Mouse (Mus musculus): Measurements from ENCODE around the gene C77080. TPM values are rescaled to one million over a fixed set of nuclear protein-coding genes. Genes with fewer than 3 reads are reported as not detected.

The C77080 gene
- polyA plus RNA-seq, 1 experiment from 2014 or later: 7.0 TPM

DNA sequence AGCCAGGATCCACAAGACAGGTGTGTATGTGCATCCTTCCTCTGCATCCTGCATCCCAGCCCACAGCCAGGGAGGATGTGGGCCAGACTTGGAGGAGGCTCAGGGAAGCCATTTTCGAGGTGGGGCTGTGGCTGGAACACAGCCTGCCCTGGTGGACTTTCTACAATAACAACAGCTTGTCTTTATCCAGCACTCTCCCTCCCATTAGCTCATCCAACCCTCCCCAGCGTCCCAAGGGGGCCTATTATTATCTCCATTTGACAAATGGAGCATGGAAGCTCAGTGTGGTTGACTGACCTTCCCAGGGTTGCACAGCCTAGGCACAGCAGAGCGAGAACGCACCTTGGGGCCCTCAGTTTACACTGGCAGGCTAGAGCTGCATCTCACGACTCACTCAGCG is 526 bp downstream of the C77080 start:
- Histone ChIP-seq H3K36me3 (ENCODE audit: control insufficient read depth, insufficient read depth, low read length) (no peaks in the 10 kb centered on the region), H3K27me3 (ENCODE audit: control insufficient read depth, insufficient read depth, low read length) (no peaks in the 10 kb centered on the region), H3K4me3 (replicated peaks; ENCODE audit: low read depth, low read length) (no peak overlapping the region), H3K4me1 (ENCODE audit: control insufficient read depth, insufficient read depth, low read length) (peaks cover 16% of the 10 kb centered on the region), H3K27ac (replicated peaks; ENCODE audit: low read depth, low read length) (no peak overlapping the region), H3K9ac (replicated peaks; ENCODE audit: low read length) (no peak overlapping the region), H3K4me2 (ENCODE audit: low read length) (no peak overlapping the region), H3K9me3 (ENCODE audit: control insufficient read depth, low read length) (no peaks in the 10 kb centered on the region)
- WGBS: 10% methylated on average over 6 of the region's 6 CpGs
- ATAC-seq (ENCODE audit: low FRiP score, low TSS enrichment) (no peak), DNase-seq (no peak)

DNA sequence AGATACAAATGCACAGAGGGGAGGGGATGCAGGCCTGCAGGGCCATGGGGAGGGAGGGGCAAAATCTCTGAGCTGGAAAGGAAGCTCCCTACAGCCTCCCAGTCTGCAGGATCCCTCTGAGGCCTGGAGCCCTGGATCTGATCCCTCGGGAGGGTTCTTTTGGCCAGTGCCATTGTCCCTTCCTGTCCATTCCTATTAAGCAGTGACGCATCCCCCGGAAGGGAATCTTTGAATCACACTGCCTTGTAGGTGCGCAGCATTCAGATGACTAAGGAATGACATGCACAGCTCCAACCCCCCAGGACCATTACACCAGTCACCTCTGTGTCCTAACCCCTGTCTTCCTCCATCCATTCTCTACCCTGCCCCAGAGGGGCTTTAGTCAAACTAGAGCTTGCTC is 2.1 kb downstream of the C77080 start:
- Histone ChIP-seq H3K4me3 (replicated peaks; ENCODE audit: low read depth, low read length) (no peak overlapping the region), H3K27me3 (ENCODE audit: control insufficient read depth, insufficient read depth, low read length) (no peaks in the 10 kb centered on the region), H3K4me2 (ENCODE audit: low read length) (no peak overlapping the region), H3K9me3 (ENCODE audit: control insufficient read depth, low read length) (no peaks in the 10 kb centered on the region), H3K9ac (replicated peaks; ENCODE audit: low read length) (no peak overlapping the region), H3K36me3 (ENCODE audit: control insufficient read depth, insufficient read depth, low read length) (no peaks in the 10 kb centered on the region), H3K4me1 (ENCODE audit: control insufficient read depth, insufficient read depth, low read length) (peaks cover 16% of the 10 kb centered on the region), H3K27ac (replicated peaks; ENCODE audit: low read depth, low read length) (no peak overlapping the region)
- WGBS: 19% methylated on average over 4 of the region's 4 CpGs
- ATAC-seq (ENCODE audit: low FRiP score, low TSS enrichment): no peak
- no peak for DNase-seq

DNA sequence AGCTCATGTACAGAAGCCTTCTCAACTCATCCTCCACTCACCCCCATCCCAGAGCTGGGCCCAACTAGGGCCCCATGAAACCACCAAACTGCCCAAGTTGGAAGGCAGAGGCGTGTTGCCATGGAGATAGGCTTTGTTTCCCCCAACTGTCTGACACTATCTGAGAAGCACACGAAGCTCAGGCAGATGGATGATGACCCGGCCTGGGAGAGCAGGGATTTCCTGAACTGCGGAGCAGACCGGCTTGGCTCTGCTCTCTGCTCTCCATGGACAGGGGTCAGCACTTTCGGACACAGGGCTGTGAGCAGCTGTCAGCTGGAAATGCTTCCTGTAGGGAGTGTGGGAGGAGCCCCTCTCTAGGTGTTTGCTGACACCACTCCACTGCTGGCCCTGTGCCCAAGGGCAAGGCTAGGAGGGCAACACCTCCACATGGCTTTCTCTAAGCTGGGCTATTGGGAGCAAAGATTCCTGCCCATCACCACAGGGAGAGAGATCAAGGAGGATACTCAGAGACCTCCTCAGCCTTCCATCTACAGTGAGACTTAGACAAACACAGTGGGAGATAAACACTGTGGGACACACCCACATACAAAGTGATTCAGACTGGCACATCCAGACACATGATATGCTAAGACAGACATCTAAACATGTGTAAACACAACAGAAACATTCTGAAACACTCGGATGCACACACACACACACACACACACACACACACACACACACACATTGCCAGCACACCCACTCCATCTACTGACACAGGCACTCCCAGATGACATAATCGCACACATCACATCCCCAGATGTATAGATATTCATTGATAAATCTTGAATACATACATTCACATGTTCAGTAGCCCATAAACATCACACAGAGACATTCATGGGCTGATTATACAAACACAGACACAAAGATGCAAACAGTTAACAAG is 4.5 kb downstream of the C77080 start:
- 24% methylated on average over 8 of the region's 8 CpGs for WGBS
- no peak overlapping the region for H3K4me2 ChIP-seq (ENCODE audit: low read length)
- no peak overlapping the region; the same call in 1 of the 2 replicates for H3K9ac ChIP-seq (replicated peaks; ENCODE audit: low read length)
- no peaks in the 10 kb centered on the region for H3K36me3 ChIP-seq (ENCODE audit: control insufficient read depth, insufficient read depth, low read length)
- ATAC-seq (ENCODE audit: low FRiP score, low TSS enrichment): no peak
- peaks cover 1% of the 10 kb centered on the region; the same call in 1 of the 2 replicates for H3K27me3 ChIP-seq (ENCODE audit: control insufficient read depth, insufficient read depth, low read length)
- DNase-seq: no peak
- H3K27ac ChIP-seq (replicated peaks; ENCODE audit: low read depth, low read length): no peak overlapping the region
- peaks cover 18% of the 10 kb centered on the region for H3K4me1 ChIP-seq (ENCODE audit: control insufficient read depth, insufficient read depth, low read length)
- H3K9me3 ChIP-seq (ENCODE audit: control insufficient read depth, low read length): no peaks in the 10 kb centered on the region
- H3K4me3 ChIP-seq (replicated peaks; ENCODE audit: low read depth, low read length): no peak overlapping the region

DNA sequence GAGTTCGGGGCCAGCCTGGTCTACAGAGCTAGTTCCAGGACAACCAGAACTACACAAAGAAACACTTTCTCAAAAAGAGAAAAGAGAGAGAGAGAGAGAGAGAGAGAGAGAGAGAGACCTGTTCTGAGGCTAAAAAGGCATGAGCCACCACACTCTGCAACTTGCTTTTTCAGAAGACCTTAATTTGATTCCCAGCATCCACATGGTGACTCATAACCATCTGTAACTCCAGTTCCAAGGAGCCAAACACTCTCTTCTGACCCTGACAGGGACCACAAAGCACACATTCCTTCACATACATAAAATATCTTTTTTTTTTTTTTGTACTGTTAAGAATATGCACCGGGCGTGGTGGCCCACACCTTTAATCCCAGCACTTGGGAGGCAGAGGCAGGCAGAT is 6.6 kb downstream of the C77080 start:
- H3K27me3 ChIP-seq (ENCODE audit: control insufficient read depth, insufficient read depth, low read length): peaks cover 19% of the 10 kb centered on the region
- no peak for ATAC-seq (ENCODE audit: low FRiP score, low TSS enrichment)

DNA sequence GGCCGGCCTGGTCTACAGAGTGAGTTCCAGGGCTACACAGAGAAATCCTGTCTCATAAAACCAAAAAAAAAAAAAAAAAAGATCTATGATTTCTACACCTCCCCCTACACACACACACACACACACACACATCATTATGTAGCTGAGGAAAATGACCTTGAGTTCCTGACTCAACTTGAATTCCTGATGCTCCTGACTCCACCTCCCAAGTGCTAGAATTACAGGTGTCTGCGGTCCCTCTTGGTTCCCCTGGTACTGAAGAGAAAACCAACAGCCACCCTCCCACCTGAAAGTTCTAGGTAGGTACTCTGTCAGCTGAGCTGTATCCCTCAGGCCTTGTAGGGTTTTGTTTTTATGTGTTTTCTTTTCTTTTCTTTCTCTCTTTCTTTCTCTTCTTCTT is 8.7 kb downstream of the C77080 start:
- 87% methylated on average over 2 of the region's 2 CpGs for WGBS
- H3K9me3 ChIP-seq (ENCODE audit: control insufficient read depth, low read length): no peaks in the 10 kb centered on the region
- H3K27me3 ChIP-seq (ENCODE audit: control insufficient read depth, insufficient read depth, low read length): peaks cover 35% of the 10 kb centered on the region
- DNase-seq (no peak), ATAC-seq (ENCODE audit: low FRiP score, low TSS enrichment) (no peak)
- H3K9ac ChIP-seq (replicated peaks; ENCODE audit: low read length): no peak overlapping the region
- H3K4me3 ChIP-seq (replicated peaks; ENCODE audit: low read depth, low read length): no peak overlapping the region
- H3K4me1 ChIP-seq (ENCODE audit: control insufficient read depth, insufficient read depth, low read length): peaks cover 16% of the 10 kb centered on the region
- no peaks in the 10 kb centered on the region for H3K36me3 ChIP-seq (ENCODE audit: control insufficient read depth, insufficient read depth, low read length)
- H3K27ac ChIP-seq (replicated peaks; ENCODE audit: low read depth, low read length): no peak overlapping the region
- H3K4me2 ChIP-seq (ENCODE audit: low read length): no peak overlapping the region

More for the DNA sequence above, 6.6 kb downstream of the C77080 start:
- no peak overlapping the region for H3K9ac ChIP-seq (replicated peaks; ENCODE audit: low read length)
- no peak overlapping the region for H3K4me3 ChIP-seq (replicated peaks; ENCODE audit: low read depth, low read length)
- no peak overlapping the region for H3K27ac ChIP-seq (replicated peaks; ENCODE audit: low read depth, low read length)
- H3K9me3 ChIP-seq (ENCODE audit: control insufficient read depth, low read length): no peaks in the 10 kb centered on the region
- WGBS: 97% methylated on average over 3 of the region's 3 CpGs
- no peak for DNase-seq
- no peaks in the 10 kb centered on the region for H3K36me3 ChIP-seq (ENCODE audit: control insufficient read depth, insufficient read depth, low read length)
- peaks cover 20% of the 10 kb centered on the region for H3K4me1 ChIP-seq (ENCODE audit: control insufficient read depth, insufficient read depth, low read length)
- H3K4me2 ChIP-seq (ENCODE audit: low read length): no peak overlapping the region

DNA sequence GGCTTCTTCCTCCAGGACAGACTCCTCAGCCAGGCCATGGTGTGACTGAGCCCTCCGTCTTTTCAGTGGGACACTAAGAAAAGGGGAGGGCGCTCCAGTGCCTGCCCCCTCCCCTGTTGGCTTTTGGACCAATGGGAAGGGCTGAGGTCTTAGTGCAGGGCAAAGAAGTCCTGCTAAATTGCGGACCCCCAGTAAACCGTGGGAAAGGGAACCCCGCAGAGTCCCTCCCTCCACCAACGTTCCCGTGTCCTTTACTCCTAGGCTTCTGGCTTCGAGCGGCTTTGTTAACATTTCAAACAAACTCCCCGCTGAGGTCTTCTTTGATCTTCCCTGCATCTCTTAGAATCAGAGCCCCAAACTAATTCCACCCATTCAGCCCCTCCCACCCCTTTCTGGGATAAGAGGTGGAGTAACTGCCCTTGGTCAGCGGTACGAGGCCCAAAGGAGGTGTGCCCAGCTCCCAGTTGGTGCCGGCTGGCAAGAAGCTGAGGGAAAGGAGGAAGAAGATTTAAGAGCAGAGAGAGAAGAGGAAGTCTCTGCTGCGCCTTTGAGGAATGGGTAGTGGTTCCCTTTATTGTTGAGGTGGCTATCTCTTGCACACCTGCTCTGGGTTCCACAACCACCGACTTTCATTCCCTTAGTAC is 9.6 kb downstream of the C77080 start:
- DNase-seq: peak; percentile 69
- H3K27me3 ChIP-seq (ENCODE audit: control insufficient read depth, insufficient read depth, low read length): peaks cover 43% of the 10 kb centered on the region
- 1% methylated on average over 15 of the region's 15 CpGs for WGBS
- no peaks in the 10 kb centered on the region for H3K36me3 ChIP-seq (ENCODE audit: control insufficient read depth, insufficient read depth, low read length)
- peak overlapping the region; percentile 27 for H3K4me2 ChIP-seq (ENCODE audit: low read length)
- H3K9ac ChIP-seq (replicated peaks; ENCODE audit: low read length): no peak overlapping the region
- no peak overlapping the region for H3K27ac ChIP-seq (replicated peaks; ENCODE audit: low read depth, low read length)
- no peak for ATAC-seq (ENCODE audit: low FRiP score, low TSS enrichment)
- H3K4me3 ChIP-seq (replicated peaks; ENCODE audit: low read depth, low read length): no peak overlapping the region
- H3K4me1 ChIP-seq (ENCODE audit: control insufficient read depth, insufficient read depth, low read length): peaks cover 15% of the 10 kb centered on the region
- H3K9me3 ChIP-seq (ENCODE audit: control insufficient read depth, low read length): no peaks in the 10 kb centered on the region

DNA sequence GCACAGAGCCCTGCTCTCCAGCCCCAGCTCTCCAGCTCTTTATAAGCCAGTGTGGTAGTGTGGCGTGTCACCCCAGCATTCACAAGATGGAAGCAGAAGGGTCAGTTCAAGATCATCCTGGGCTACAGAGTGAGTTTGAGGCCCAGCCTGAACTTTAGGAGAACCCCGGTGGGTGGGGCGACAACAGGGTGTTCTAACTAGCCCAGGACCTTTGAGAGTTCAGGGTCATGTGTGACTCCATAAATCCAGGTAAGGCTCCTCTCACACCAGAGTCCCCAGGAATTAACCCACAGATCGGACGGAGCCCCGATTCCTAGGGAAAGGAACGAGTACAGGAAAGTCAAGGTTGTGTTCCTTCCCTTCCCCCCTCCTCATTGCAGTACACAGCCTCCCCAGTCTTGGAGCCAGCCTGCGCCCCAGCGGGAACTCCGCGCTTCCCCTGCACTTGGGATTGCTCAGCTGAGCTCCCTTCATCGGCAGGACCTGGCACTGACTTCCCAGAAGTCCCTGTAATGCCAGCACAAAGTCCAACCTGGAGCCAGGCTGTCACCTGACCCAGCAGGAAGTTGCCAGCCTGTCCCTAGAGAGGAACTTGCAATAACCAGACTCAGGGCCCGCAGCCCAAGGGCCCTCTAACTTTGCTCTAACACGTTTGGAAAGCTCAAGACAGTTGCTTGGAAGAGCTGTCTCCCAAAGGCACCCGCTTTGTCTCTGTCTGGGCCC is 10.3 kb downstream of the C77080 start:
- Histone ChIP-seq H3K9ac (replicated peaks; ENCODE audit: low read length) (no peak overlapping the region), H3K36me3 (ENCODE audit: control insufficient read depth, insufficient read depth, low read length) (no peaks in the 10 kb centered on the region), H3K4me2 (ENCODE audit: low read length) (peak overlapping the region; percentile 27), H3K4me3 (replicated peaks; ENCODE audit: low read depth, low read length) (no peak overlapping the region), H3K27ac (replicated peaks; ENCODE audit: low read depth, low read length) (no peak overlapping the region), H3K9me3 (ENCODE audit: control insufficient read depth, low read length) (no peaks in the 10 kb centered on the region), H3K27me3 (ENCODE audit: control insufficient read depth, insufficient read depth, low read length) (peaks cover 49% of the 10 kb centered on the region), H3K4me1 (ENCODE audit: control insufficient read depth, insufficient read depth, low read length) (peaks cover 12% of the 10 kb centered on the region)
- 13% methylated on average over 15 of the region's 15 CpGs for WGBS
- DNase-seq (no peak), ATAC-seq (ENCODE audit: low FRiP score, low TSS enrichment) (no peak)

DNA sequence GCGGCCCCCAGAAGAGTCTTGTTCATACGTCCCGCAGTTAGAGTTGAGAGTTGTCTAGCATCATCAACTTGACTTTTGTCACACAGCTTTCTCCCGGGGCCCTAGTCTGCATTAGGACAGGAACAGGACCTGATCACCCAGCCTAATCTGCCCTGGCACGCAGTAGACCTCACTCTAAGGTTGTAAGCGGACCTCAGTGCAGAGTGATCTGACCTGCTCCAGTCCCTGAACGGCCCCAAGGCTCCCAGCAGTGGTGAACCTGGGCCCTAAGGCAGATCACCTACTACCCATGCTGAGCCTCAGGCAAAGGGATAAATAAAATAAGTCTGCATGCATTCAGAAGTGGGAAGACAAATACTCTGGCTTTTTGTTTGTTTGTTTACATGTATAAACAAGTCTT is 11.9 kb downstream of the C77080 start:
- no peaks in the 10 kb centered on the region for H3K36me3 ChIP-seq (ENCODE audit: control insufficient read depth, insufficient read depth, low read length)
- peaks cover 12% of the 10 kb centered on the region for H3K4me1 ChIP-seq (ENCODE audit: control insufficient read depth, insufficient read depth, low read length)
- no peak overlapping the region for H3K27ac ChIP-seq (replicated peaks; ENCODE audit: low read depth, low read length)
- H3K27me3 ChIP-seq (ENCODE audit: control insufficient read depth, insufficient read depth, low read length): peaks cover 53% of the 10 kb centered on the region
- no peaks in the 10 kb centered on the region for H3K9me3 ChIP-seq (ENCODE audit: control insufficient read depth, low read length)
- 26% methylated on average over 7 of the region's 7 CpGs for WGBS
- H3K4me2 ChIP-seq (ENCODE audit: low read length): no peak overlapping the region
- ATAC-seq (ENCODE audit: low FRiP score, low TSS enrichment) (no peak), DNase-seq (no peak)
- no peak overlapping the region for H3K9ac ChIP-seq (replicated peaks; ENCODE audit: low read length)
- no peak overlapping the region for H3K4me3 ChIP-seq (replicated peaks; ENCODE audit: low read depth, low read length)

Data from midbrain, embryonic 14.5 days (tissue).